Mouse (Mus musculus) spleen, postnatal 36 days (tissue): Measurements from ENCODE around the gene Uggt2.
"Not testable (repeated sequence)": the region's sequence is repeated elsewhere in the genome, so short reads cannot be mapped to it uniquely, and the experiment has no call there.

Source experiments
- DNase-seq, 2 experiments: peaks; one replicate each; pipeline ENCODE4 v3.0.0; 2022; ENCODE audit warnings: low spot score in 2 of 2, mixed read lengths in 1 of 2

Gene Uggt2

DNA sequence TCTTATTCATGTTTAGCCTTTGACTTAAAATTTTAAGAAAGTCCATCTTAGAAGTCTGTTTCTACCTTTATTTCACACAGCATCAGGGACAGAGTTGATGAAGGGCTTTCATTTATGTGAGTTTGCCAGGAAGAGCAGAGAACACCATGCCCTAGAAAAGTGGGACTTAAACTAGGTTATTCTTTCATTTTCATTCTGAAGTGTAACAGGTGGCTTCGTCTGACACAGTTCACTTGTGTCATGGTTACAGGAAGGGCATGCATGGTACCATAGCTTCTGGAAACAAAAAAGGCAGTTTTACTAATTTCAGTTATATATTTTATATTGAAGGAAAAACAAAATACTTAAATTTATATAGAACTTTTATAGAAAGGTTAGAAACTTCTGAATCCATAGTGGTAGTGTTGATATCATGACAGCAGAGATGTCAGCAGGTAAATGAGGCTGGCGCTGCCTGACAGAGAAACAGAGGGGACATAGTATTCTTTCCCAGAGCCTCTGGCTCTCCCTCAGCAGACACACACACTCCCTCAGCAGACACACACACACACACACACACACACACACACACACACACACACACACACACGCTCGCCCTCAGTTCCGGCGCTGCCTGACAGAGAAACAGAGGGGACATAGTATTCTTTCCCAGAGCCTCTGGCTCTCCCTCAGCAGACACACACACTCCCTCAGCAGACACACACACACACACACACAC lies 117.4 kb downstream of the Uggt2 start:
- DNase-seq, result not testable (repeated sequence)

DNA sequence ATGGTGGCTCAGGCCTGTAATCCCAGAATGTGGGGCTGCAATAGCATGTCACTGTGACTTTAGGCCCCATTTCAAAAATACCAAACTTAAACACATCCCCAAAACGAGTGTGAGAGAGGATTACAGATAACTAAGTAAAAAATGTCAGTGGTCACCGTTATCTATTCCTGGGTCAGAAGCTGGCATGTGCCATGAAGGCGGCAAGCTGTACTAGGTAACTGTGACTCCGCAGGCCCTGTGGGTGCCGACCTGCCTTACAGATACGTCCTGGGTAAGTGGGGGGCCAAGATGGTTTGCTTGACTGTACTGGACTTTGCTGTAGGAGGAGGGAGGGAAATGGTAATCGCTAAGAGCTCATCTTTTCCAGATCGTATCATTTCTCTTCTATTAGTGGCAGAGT lies 118.3 kb downstream of the Uggt2 start:
- no peak for DNase-seq

- no peak for DNase-seq
Observed at GRCm38 (mm10) chr14:118980358-118980757, 118.9 kb downstream of the Uggt2 start.

DNA sequence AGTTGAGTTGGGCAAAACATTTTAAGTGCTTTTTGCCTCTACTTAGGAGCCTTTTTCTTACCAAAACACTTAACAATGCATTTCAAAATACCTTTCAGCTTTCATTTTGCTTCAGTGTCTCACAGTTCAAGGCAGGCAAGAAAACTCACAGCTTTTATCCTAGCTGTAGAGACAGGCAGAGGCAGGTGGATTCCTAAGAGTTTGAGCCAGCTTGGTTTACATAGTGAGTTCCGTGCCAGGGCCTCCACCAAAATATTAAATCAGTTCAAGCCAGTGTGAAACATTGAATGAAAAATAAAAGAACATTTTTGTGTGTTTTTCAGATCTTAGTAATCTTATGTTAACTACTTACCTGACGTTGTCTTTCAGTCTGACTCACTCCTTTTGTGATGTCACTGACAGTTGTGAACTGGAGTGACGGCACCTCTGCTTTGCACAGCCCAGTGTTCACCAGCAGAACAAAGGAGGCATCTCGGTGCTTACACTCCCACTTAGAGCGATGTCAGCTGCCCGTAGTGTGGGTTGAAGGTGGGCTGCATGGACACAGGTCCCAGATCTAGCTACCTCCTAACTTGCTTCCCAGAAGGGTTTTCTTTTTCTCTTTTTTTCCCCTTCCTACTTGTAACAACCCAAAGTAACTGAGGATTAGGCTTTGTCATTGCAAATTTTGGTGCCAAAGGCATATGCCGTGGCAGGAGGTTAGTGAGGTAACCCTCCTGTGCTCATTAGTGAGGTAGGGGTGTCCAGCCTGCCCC lies 119.5 kb downstream of the Uggt2 start:
- DNase-seq, result no peak

GRCm38 (mm10) chr14:118977136-118977816 lies 122.0 kb downstream of the Uggt2 start:
- no peak for DNase-seq

- no peak for DNase-seq
Observed at GRCm38 (mm10) chr14:118972268-118972667, 127.0 kb downstream of the Uggt2 start.

GRCm38 (mm10) chr14:118967646-118968045 lies 131.6 kb downstream of the Uggt2 start:
- no peak for DNase-seq

GRCm38 (mm10) chr14:118965356-118966000 lies 133.8 kb downstream of the Uggt2 start:
- DNase-seq, result no peak

DNA sequence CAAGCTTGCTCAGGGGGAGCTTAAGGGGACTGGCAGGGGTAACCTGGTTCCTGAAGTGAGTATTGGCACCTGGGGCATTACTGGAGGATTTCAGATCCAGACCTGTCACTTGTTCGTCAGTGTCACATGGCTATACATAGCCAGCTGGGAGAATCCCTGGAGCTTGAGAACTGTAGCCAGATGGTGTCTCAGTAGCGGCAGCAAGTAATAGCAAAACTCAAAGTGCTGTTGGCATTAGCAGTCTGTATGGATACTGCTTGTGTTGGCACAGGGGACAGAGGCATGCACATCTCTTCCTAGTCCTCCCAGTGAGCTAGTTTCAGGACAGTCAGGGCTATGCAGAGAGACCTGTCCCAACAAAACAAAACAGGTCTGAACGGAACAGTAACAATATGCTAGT lies 141.2 kb downstream of the Uggt2 start:
- DNase-seq, result no peak

DNA sequence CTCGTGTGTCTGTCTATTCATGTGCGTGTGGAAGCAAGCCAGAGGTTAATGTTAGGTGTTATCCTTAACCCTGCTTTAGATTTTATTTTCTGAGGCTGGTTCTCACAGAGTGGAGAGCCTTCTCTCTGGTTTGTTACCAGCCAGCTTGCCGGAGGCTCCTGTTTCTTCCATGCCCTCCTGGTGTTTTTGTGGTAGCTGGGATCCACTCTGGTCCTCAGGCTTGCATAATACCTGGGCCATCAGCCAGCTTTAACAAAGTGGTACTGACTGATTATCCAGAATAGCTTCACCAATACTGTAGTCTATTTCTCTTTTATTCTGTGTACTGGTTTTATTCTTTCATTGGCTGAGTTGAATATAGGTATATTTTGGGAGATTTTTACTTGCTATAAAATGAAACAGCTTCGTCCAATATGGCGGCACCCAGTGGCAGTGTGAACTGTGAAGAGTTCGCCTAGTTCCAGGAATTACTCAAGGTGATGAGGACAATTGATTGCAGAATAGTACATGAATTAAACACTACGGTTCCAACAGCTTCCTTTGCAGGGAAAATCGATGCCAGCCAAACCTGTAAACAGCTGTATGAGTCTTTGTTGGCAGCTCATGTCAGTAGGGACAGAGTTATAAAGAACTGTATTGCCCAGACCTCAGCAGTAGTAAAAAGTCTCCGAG lies 147.2 kb downstream of the Uggt2 start:
- DNase-seq, result no peak

DNA sequence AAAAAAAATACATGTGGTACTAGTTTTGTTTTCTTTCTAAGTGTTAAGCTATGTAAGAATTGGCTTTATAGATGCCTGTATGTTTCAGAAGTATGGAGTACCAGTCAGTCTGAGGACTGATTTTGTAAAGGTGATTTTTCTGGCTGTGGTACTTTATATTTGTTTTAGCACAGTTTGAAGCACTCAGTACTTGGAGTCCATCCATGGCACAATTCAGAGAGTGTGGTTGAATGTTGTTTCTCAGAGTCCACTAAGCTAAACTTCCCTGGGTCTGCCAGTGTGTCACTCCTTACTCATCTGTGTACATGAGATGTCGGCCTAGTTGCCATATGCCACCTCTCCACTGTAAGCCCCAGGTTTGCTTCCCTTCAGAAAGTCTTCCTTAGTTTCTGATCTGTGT lies 150.4 kb downstream of the Uggt2 start:
- no peak for DNase-seq

DNA sequence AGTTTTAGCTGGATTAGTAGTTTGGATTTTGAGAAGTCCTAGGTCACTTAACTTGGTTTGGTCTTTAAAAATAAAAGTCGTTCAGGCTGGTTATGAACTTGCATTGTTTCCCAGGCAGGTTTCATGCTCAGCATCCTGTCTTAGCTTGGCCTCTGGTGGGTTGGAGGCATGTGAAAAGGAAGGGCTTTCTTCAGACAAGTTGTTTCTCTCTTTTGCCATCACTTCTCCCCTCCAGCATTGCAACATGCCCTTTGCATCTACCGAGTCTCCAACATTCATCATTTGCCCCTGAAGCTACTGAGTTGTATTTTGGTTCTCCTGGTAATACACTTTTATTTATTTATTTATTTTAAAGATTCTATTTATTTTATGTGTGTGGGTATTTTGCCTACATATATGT lies 154.5 kb downstream of the Uggt2 start:
- no peak for DNase-seq

GRCm38 (mm10) chr14:118942076-118942475 lies 157.2 kb downstream of the Uggt2 start:
- no peak for DNase-seq

DNA sequence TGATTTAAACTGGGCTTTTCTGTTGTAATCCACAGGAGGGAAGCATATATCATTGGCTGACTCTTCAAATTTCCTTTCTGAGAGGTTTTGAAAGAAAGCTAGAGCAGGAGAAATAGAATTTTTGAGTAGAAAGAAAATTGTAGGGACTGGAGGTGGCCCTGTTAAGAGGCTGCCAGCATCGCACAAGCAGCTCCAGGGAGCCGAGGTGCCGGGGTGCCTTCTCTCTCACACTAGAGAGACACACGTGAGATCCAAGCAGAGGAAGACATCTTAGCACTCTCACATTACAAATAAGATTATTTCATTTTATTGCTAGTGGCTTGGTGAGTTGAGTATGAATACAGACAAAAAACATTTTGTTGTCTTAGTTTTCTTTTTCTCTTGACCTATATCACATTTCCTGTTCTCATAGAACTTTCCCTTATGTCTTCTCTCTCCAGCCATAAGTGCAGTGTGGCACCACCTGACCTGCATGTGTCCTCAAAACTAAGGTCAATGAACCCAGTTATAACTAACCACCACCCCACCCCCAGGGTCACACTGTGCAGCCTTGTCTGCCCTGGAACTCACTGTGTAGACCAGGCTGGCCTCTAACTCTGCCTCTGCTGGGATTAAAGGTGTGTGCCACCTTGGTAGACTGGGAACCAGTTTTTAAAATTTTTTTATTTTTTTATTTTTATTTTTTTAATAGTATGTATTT lies 158.3 kb downstream of the Uggt2 start:
- DNase-seq, result no peak

GRCm38 (mm10) chr14:118938551-118938950 lies 160.7 kb downstream of the Uggt2 start:
- no peak for DNase-seq

GRCm38 (mm10) chr14:118937533-118938492 lies 161.4 kb downstream of the Uggt2 start, which contains the start of gene Dnajc3:
Dnajc3 (plus strand) TSS chr14:118937976.
- DNase-seq, result peak; percentile 100

GRCm38 (mm10) chr14:118936952-118937351 lies 162.3 kb downstream of the Uggt2 start:
- no peak for DNase-seq

DNA sequence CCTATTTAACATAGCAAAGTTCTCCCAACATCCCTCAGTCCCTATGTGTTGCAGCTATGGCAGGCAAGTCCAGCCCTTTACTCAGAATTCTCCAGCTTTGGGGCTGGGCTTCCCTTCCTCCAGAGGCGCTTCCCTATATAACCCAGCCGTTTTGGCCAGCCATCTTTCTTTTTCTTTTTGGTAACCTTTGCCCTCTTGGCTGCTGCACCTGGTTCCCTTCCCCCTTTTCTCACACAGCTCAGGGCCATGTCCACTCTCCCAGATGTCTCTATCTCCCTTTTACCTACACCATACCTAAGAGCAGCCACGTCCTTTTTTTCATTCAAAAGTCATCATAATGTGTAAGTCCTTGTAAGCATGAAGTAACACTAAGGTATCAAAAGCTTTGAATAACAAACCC lies 163.0 kb downstream of the Uggt2 start:
- DNase-seq, result no peak
